Mouse (Mus musculus) heart, adult 2 months (tissue): Measurements from ENCODE around the gene Hdhd5. TPM values are rescaled to one million over a fixed set of nuclear protein-coding genes. Genes with fewer than 3 reads are reported as not detected.
A peak's percentile ranks its signal among the peaks of the same experiment; 100 is the strongest.

ENCODE experiments used
- DNase-seq, 2 experiments: peaks; one replicate each; pipeline ENCODE4 v3.0.0; 2021
- H3K27ac ChIP-seq: fragments of 200-600 bp; 2 replicates; pipeline ENCODE4 v1.8.1; 2022
- H3K27me3 ChIP-seq: fragments of 200-500 bp; 2 replicates; pipeline ENCODE4 v1.6.1; 2012; ENCODE audit warnings: mild to moderate bottlenecking, low read length, inconsistent platforms, mixed read lengths; ENCODE audit not compliant: control insufficient read depth, insufficient read depth
- H3K36me3 ChIP-seq: fragments of 200-500 bp; 2 replicates; pipeline ENCODE4 v1.6.1; 2012; ENCODE audit warnings: low read length, inconsistent platforms; ENCODE audit not compliant: control insufficient read depth, insufficient read depth
- H3K4me1 ChIP-seq: fragments of 200-500 bp; 2 replicates; pipeline ENCODE4 v1.6.1; 2011; ENCODE audit warnings: low read length; ENCODE audit not compliant: control insufficient read depth, insufficient read depth
- H3K4me3 ChIP-seq: fragments of 200-600 bp; 2 replicates; pipeline ENCODE4 v1.8.1; 2022
- H3K79me2 ChIP-seq: fragments of 200-500 bp; replicated peaks from 2 replicates; pipeline ENCODE4 v1.6.1; 2012; ENCODE audit warnings: mild to moderate bottlenecking, inconsistent platforms, low read length, moderate library complexity, mixed read lengths; ENCODE audit not compliant: control insufficient read depth, insufficient read depth
- H3K9ac ChIP-seq: fragments of 200-500 bp; 2 replicates; pipeline ENCODE4 v1.6.1; 2012; ENCODE audit warnings: low read depth, mild to moderate bottlenecking, control low read depth, inconsistent platforms, low read length, mixed read lengths
- CTCF ChIP-seq: fragments of 200-600 bp; IDR thresholded peaks from 2 replicates; pipeline ENCODE4 v1.8.1; 2022; ENCODE audit warnings: antibody characterized with exemption, mild to moderate bottlenecking, moderate library complexity
- EP300 ChIP-seq: fragments of 200-500 bp; IDR thresholded peaks from 2 replicates; pipeline ENCODE4 v1.6.1; 2011; ENCODE audit warnings: low read depth, low read length, control low read depth; ENCODE audit not compliant: insufficient read depth
- POLR2A ChIP-seq: fragments of 200-500 bp; IDR thresholded peaks from 2 replicates; pipeline ENCODE4 v1.6.1; 2011; ENCODE audit warnings: mild to moderate bottlenecking, low read depth, low read length, control low read depth; ENCODE audit not compliant: insufficient read depth
- WGBS: fragments of 180-500 bp; shearing (Covaris S2); methylation state at CpG from one replicate; pipeline ENCODE4 v1.1.7; 2018; 5-methylcytosine and 5-hydroxymethylcytosine counted together
- intact Hi-C: fragments of 180-260 bp; cut with DNase I; formaldehyde crosslinking; loops from one replicate; pipeline ENCODE4 v1.15.1; 2025
- polyA plus RNA-seq: library from polyadenylated mRNA; depleted of rRNA; stranded (reverse); fragments of >200 nt; gene quantifications from 2 replicates; pipeline ENCODE4 v1.2.3, GENCODE M21; 2012
- total RNA-seq, 2 experiments: library from RNA; stranded (reverse); gene quantifications; 2 replicates each; pipeline ENCODE4 v1.2.3; 2021

Gene Hdhd5
- total and polyA plus RNA-seq, 3 experiments = 17.1 to 29.9 (median 18.4) TPM

GRCm38 (mm10) chr6:120470666-120471065 lies 60.5 kb downstream of the Hdhd5 start:
- Histone ChIP-seq H3K9ac (no peak overlapping the region), H3K4me1 (peaks cover 11% of the 10 kb centered on the region), H3K4me3 (no peak overlapping the region), H3K79me2 (no peaks in the 10 kb centered on the region), H3K27ac (no peak overlapping the region), H3K36me3 (no peaks in the 10 kb centered on the region), H3K27me3 (no peaks in the 10 kb centered on the region)
- TF ChIP-seq POLR2A (no peak), EP300 (no peak), CTCF (no peak)
- intact Hi-C loops = no loop called here
- no peak for DNase-seq
- 61% methylated on average over 1 of the region's 1 CpGs for WGBS

- Histone ChIP-seq H3K4me1 (peaks cover 11% of the 10 kb centered on the region), H3K27me3 (no peaks in the 10 kb centered on the region), H3K9ac (no peak overlapping the region), H3K36me3 (no peaks in the 10 kb centered on the region), H3K27ac (no peak overlapping the region), H3K79me2 (no peaks in the 10 kb centered on the region), H3K4me3 (no peak overlapping the region)
- no peak for DNase-seq
- no peak for TF ChIP-seq EP300
- no peak for TF ChIP-seq CTCF
- no peak for TF ChIP-seq POLR2A
- intact Hi-C loops = no loop called here
Observed at GRCm38 (mm10) chr6:120469770-120470169, 61.3 kb downstream of the Hdhd5 start.

- no peak for DNase-seq
- no peak overlapping the region for H3K9ac ChIP-seq
- no peak overlapping the region for H3K4me3 ChIP-seq
- H3K4me1 ChIP-seq = peaks cover 11% of the 10 kb centered on the region
- intact Hi-C loops = no loop called here
- no peaks in the 10 kb centered on the region for H3K36me3 ChIP-seq
- H3K27me3 ChIP-seq = no peaks in the 10 kb centered on the region
- H3K27ac ChIP-seq = no peak overlapping the region
- no peaks in the 10 kb centered on the region for H3K79me2 ChIP-seq
- TF ChIP-seq EP300 (no peak), POLR2A (no peak), CTCF (no peak)
- WGBS = 67% methylated on average over 3 of the region's 3 CpGs
Observed at GRCm38 (mm10) chr6:120469268-120469667, 61.9 kb downstream of the Hdhd5 start.

GRCm38 (mm10) chr6:120468259-120468658 lies 62.9 kb downstream of the Hdhd5 start:
- Histone ChIP-seq H3K27me3 (no peaks in the 10 kb centered on the region), H3K4me1 (peaks cover 7% of the 10 kb centered on the region), H3K9ac (no peak overlapping the region), H3K4me3 (no peak overlapping the region), H3K36me3 (no peaks in the 10 kb centered on the region), H3K79me2 (no peaks in the 10 kb centered on the region), H3K27ac (no peak overlapping the region)
- WGBS = 98% methylated on average over 4 of the region's 4 CpGs
- intact Hi-C loops = no loop called here
- no peak for TF ChIP-seq POLR2A
- no peak for TF ChIP-seq EP300
- DNase-seq = no peak

- H3K4me3 ChIP-seq = no peak overlapping the region
- no peaks in the 10 kb centered on the region for H3K36me3 ChIP-seq
- no peaks in the 10 kb centered on the region for H3K79me2 ChIP-seq
- peak in 1 of 2 experiments; percentile 50 for DNase-seq
- no peak for TF ChIP-seq CTCF
- no peak for TF ChIP-seq POLR2A
- WGBS = 77% methylated on average over 10 of the region's 10 CpGs
- H3K27me3 ChIP-seq = no peaks in the 10 kb centered on the region
- H3K27ac ChIP-seq = no peak overlapping the region
- intact Hi-C loops = no loop called here
- H3K4me1 ChIP-seq = peaks cover 7% of the 10 kb centered on the region
- no peak overlapping the region for H3K9ac ChIP-seq
Observed at GRCm38 (mm10) chr6:120466609-120467329, 64.3 kb downstream of the Hdhd5 start.

GRCm38 (mm10) chr6:120465393-120465792 lies 65.7 kb downstream of the Hdhd5 start:
- Histone ChIP-seq H3K36me3 (no peaks in the 10 kb centered on the region), H3K4me3 (no peak overlapping the region), H3K27ac (no peak overlapping the region), H3K27me3 (no peaks in the 10 kb centered on the region), H3K9ac (no peak overlapping the region), H3K79me2 (no peaks in the 10 kb centered on the region), H3K4me1 (peaks cover 5% of the 10 kb centered on the region)
- intact Hi-C loops = no loop called here
- no peak for TF ChIP-seq POLR2A
- no peak for TF ChIP-seq EP300
- TF ChIP-seq CTCF = no peak
- DNase-seq = no peak
- 97% methylated on average over 4 of the region's 4 CpGs for WGBS
